Mouse (Mus musculus): ENCODE results near the gene Blmh. TPM values are rescaled to one million over a fixed set of nuclear protein-coding genes. Genes with fewer than 3 reads are reported as not detected.

Blmh gene
- polyA plus RNA-seq, 1 experiment from 2014 or later, result 90.2 TPM

DNA sequence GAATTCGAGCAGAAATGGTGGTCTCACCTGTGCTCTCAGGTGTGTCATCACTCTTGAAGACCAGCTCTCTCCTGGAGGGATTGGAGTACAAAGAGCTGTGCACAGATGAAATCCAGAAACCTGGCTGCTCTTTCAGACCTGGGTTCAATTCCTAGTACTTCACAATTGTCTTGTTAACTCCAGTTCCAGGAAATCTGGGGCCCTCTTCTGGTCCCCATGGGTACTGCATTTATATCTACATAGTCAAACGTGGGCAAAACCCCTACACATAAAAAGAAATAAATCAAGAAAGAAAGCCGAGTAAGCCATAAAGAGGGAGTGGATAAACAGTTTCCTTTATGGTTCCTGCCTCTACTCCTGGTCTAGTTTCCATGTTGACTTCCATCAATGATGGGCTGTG is 8.6 kb downstream of the Blmh start:
- DNase-seq (ENCODE audit: low spot score) (no peak), ATAC-seq (no peak)
- Histone ChIP-seq H3K9me3 (ENCODE audit: low read length) (no peaks in the 10 kb centered on the region), H3K9ac (replicated peaks; ENCODE audit: low read depth) (no peak overlapping the region), H3K4me3 (ENCODE audit: low read depth, low read length) (no peak overlapping the region), H3K27ac (ENCODE audit: low read length) (no peak overlapping the region), H3K4me2 (replicated peaks; ENCODE audit: low read depth, low read length) (no peak overlapping the region), H3K36me3 (ENCODE audit: insufficient read depth, low read length) (no peaks in the 10 kb centered on the region), H3K4me1 (ENCODE audit: insufficient read depth, low read depth, low read length) (no peaks in the 10 kb centered on the region), H3K27me3 (replicated peaks; ENCODE audit: insufficient read depth, low read length) (no peaks in the 10 kb centered on the region)
- TF ChIP-seq EP300 (IDR thresholded peaks at IDR 0.05) (no peak), CTCF (IDR thresholded peaks at IDR 0.05) (peak; percentile 17; the same call in 1 of the 2 replicates)
- WGBS, result 51% methylated on average over 3 of the region's 3 CpGs

DNA sequence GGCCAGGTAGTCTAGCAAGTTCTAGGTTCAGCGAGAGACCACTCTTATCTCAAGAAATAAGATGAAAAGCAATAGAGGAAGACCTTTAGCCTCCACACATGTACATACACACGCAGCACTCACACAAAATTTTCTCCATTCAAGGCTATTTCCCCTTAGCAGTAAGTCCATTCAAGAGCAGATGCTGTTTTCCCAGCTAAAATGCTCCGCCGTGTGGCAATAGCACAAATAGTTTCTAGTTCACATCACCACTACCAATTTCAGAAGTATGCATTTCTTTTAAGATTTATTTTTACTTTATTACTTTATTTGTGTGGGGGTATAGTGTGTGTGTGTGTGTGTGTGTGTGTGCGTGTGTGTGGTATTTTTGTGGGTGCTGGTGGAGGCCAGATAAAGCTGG is 12.0 kb downstream of the Blmh start:
- DNase-seq (ENCODE audit: low spot score) (peak; percentile 38), ATAC-seq (no peak)
- H3K4me2 ChIP-seq (replicated peaks; ENCODE audit: low read depth, low read length), result no peak overlapping the region
- TF ChIP-seq EP300 (IDR thresholded peaks at IDR 0.05) (no peak), CTCF (IDR thresholded peaks at IDR 0.05) (peak; percentile 50)
- H3K9me3 ChIP-seq (ENCODE audit: low read length), result no peaks in the 10 kb centered on the region
- no peak overlapping the region for H3K4me3 ChIP-seq (ENCODE audit: low read depth, low read length)
- no peak overlapping the region for H3K9ac ChIP-seq (replicated peaks; ENCODE audit: low read depth)
- no peaks in the 10 kb centered on the region for H3K4me1 ChIP-seq (ENCODE audit: insufficient read depth, low read depth, low read length)
- no peaks in the 10 kb centered on the region for H3K27me3 ChIP-seq (replicated peaks; ENCODE audit: insufficient read depth, low read length)
- 56% methylated on average over 5 of the region's 5 CpGs for WGBS
- no peak overlapping the region for H3K27ac ChIP-seq (ENCODE audit: low read length)
- H3K36me3 ChIP-seq (ENCODE audit: insufficient read depth, low read length), result no peaks in the 10 kb centered on the region

DNA sequence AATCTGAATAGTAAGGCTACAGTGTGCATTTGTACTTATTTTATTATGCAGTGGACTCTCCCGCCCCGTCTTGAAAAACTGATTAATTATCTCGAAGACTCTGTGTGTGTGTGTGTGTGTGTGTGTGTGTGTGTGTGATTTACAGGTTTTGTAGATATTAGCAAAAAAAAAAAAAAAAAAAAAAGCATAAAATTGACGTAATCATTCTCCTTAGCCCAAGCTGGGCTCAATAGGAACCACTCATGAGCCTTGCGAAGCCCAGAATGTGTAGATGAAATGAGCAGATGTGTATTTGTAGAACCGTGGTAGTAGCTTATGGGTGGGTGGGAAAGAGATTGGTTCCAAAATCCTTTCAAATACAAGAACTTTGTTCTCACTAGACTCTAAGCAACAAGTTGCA is 20.2 kb downstream of the Blmh start:
- 65% methylated on average over 6 of the region's 6 CpGs for WGBS
- Histone ChIP-seq H3K4me1 (ENCODE audit: insufficient read depth, low read depth, low read length) (no peaks in the 10 kb centered on the region; the same call in 1 of the 2 replicates), H3K36me3 (ENCODE audit: insufficient read depth, low read length) (no peaks in the 10 kb centered on the region), H3K9ac (replicated peaks; ENCODE audit: low read depth) (peak overlapping the region; percentile 72; the same call in 1 of the 2 replicates), H3K4me2 (replicated peaks; ENCODE audit: low read depth, low read length) (peak overlapping the region; percentile 79), H3K4me3 (ENCODE audit: low read depth, low read length) (peak overlapping the region; percentile 79), H3K27me3 (replicated peaks; ENCODE audit: insufficient read depth, low read length) (no peaks in the 10 kb centered on the region), H3K9me3 (ENCODE audit: low read length) (no peaks in the 10 kb centered on the region), H3K27ac (ENCODE audit: low read length) (peak overlapping the region; percentile 87)
- TF ChIP-seq CTCF (IDR thresholded peaks at IDR 0.05) (no peak), EP300 (IDR thresholded peaks at IDR 0.05) (no peak)
- ATAC-seq, result 0 out of 2 replicates have a peak, but pooled peaks have one; percentile 0
- no peak for DNase-seq (ENCODE audit: low spot score)

DNA sequence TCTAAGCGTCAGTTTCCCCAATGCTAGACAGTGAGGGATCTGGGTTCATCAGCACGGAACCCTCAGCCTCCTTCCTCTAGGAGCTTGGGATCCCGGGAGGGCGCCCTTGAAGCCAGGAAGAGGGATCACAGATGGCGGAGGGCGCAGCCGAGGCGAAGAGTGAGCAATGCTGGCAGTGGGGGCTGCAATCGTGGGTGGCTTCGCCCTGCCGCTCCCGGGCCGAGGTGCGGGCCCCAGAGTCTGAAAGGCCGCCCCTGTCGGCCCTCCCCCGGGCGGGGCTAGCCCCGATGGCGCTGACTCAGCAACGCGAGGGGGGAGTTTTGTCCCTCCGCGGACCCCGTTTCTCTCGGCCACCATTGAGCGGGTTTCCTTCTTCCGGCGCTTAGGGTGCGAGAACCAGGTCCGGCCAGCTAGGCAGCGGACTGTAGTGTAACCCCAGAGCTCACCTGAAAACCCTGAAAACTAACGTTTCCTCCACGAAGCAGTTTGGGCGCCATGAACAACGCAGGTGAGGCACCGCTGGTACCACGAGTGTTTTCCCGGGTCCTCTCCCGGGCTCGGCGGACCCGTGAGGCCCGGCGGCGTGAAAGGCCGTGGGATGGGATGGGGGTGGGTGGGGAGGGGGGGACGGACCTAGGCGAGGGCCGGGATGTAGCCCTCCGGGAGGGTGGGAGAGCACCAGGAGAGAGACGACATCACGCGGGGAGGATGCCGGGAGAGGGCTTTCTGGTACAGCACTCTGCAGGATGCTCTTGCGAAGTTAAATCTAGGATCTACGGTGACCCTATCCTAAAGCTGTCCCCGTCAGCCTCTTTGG is 21.0 kb downstream of the Blmh start:
- WGBS, result under 1% methylated on average over 48 of the region's 58 CpGs
- TF ChIP-seq EP300 (IDR thresholded peaks at IDR 0.05) (no peak), CTCF (IDR thresholded peaks at IDR 0.05) (no peak)

DNA sequence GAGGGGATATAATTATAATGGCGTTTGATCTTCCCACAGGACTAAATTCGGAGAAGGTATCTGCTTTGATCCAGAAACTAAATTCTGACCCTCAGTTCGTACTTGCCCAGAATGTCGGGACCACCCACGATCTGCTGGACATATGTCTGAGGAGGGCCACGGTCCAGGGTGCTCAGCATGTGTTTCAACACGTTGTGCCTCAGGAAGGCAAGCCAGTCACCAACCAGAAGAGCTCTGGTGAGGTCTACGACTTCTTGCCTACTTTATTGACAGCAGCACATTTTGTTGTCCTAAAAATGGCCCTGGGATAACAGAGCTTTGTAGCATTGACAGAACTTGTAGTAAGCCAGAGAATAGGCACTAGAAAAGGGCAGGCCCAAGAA is 21.6 kb downstream of the Blmh start:
- no peaks in the 10 kb centered on the region; the same call in 1 of the 2 replicates for H3K4me1 ChIP-seq (ENCODE audit: insufficient read depth, low read depth, low read length)
- peak; percentile 19 for DNase-seq (ENCODE audit: low spot score)
- TF ChIP-seq CTCF (IDR thresholded peaks at IDR 0.05) (no peak), EP300 (IDR thresholded peaks at IDR 0.05) (no peak)
- peak overlapping the region; percentile 87 for H3K27ac ChIP-seq (ENCODE audit: low read length)
- H3K27me3 ChIP-seq (replicated peaks; ENCODE audit: insufficient read depth, low read length), result no peaks in the 10 kb centered on the region
- peaks cover 4% of the 10 kb centered on the region; the same call in 1 of the 2 replicates for H3K36me3 ChIP-seq (ENCODE audit: insufficient read depth, low read length)
- peak overlapping the region; percentile 79 for H3K4me2 ChIP-seq (replicated peaks; ENCODE audit: low read depth, low read length)
- H3K9ac ChIP-seq (replicated peaks; ENCODE audit: low read depth), result peak overlapping the region; percentile 72
- whole genome bisulfite sequencing, result 2% methylated on average over 8 of the region's 8 CpGs
- H3K9me3 ChIP-seq (ENCODE audit: low read length), result no peaks in the 10 kb centered on the region
- peak; percentile 16; the same call in 1 of the 2 replicates for ATAC-seq
- H3K4me3 ChIP-seq (ENCODE audit: low read depth, low read length), result peak overlapping the region; percentile 79

More for the DNA sequence above, 21.0 kb downstream of the Blmh start:
- Histone ChIP-seq H3K4me1 (ENCODE audit: insufficient read depth, low read depth, low read length) (no peaks in the 10 kb centered on the region; the same call in 1 of the 2 replicates), H3K36me3 (ENCODE audit: insufficient read depth, low read length) (no peaks in the 10 kb centered on the region), H3K4me3 (ENCODE audit: low read depth, low read length) (peak overlapping the region; percentile 79), H3K9ac (replicated peaks; ENCODE audit: low read depth) (peak overlapping the region; percentile 72), H3K4me2 (replicated peaks; ENCODE audit: low read depth, low read length) (peak overlapping the region; percentile 79), H3K27ac (ENCODE audit: low read length) (peak overlapping the region; percentile 87), H3K9me3 (ENCODE audit: low read length) (no peaks in the 10 kb centered on the region), H3K27me3 (replicated peaks; ENCODE audit: insufficient read depth, low read length) (no peaks in the 10 kb centered on the region)
- DNase-seq (ENCODE audit: low spot score), result peak; percentile 93
- peak; percentile 96 for ATAC-seq

DNA sequence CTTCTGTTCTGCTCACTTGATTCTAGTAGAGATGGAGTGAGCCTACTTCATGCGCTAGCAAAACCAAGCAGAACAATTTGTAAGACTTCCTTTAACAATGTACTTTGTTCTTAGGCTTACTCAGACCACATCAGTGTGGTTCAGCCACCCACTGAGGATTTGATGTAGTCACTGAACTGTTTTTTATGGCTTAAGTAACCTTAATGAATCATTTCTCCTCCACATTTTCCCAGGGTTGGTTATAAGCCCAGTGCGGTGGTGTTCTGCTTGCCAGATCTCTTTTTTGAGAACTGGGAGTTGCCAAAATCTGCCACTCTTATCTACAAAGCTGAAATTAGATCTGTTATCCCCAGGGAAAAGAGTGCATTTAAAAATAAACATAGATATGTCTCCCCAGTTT is 28.9 kb downstream of the Blmh start:
- Histone ChIP-seq H3K4me3 (ENCODE audit: low read depth, low read length) (no peak overlapping the region), H3K4me2 (replicated peaks; ENCODE audit: low read depth, low read length) (no peak overlapping the region), H3K27ac (ENCODE audit: low read length) (no peak overlapping the region), H3K36me3 (ENCODE audit: insufficient read depth, low read length) (peaks cover 31% of the 10 kb centered on the region), H3K9ac (replicated peaks; ENCODE audit: low read depth) (no peak overlapping the region), H3K4me1 (ENCODE audit: insufficient read depth, low read depth, low read length) (no peaks in the 10 kb centered on the region), H3K27me3 (replicated peaks; ENCODE audit: insufficient read depth, low read length) (no peaks in the 10 kb centered on the region), H3K9me3 (ENCODE audit: low read length) (no peaks in the 10 kb centered on the region)
- TF ChIP-seq CTCF (IDR thresholded peaks at IDR 0.05) (no peak), EP300 (IDR thresholded peaks at IDR 0.05) (no peak)
- no peak for ATAC-seq
- 80% methylated on average over 2 of the region's 2 CpGs for WGBS
- DNase-seq (ENCODE audit: low spot score), result no peak
